Mouse (Mus musculus): ENCODE data around the gene Gng2. TPM values are rescaled to one million over a fixed set of nuclear protein-coding genes. Genes with fewer than 3 reads are reported as not detected.

Gene Gng2
- polyA plus RNA-seq (2016; fragmentation: Nextera tagmentation; extraction: Ambion mirVana) = 10.7 and 11.8 TPM in 2 replicates

DNA sequence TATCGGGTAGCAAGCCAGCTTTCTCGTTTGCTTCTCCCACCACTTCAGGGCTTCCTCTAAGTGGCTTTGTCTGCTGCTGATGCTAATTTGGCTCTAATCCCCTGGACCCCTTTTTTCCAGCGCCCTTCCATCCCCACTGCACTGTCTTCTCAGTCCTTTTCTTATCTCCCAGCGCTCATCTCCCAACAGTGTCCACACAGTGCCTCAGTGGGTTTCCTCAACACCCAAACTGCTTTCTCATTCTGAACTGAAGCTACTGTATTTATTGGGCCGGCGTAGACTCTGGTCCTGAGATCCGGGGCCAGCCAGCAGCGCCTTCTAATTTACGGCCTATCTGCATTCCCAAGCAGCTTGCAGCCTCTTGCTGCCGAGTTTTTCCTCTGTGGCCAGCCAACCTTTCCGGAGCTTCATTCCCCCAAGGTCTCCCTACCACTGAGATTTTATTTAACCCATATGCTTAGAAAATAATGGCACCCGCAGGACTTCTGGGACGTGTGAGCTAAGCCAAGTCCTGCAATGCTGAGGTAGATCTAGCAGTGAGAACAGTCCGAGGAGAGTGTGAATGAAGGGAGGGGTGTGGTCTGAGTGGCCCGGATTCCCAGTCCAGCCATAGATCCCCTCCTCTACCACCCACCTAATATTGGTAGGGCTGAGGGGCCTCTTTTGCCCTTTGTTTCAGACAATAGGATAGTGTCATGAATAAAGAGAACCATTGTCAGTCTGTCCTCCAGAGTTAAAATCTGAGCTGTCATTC, at the start of gene Gng2:
Gng2 (minus strand) TSS at position 357 of the 754 bp plus-strand sequence.
- Histone ChIP-seq H3K4me2 (peak within 1 kb of the TSS; percentile 62), H3K9ac (no peak within 1 kb of the TSS), H3K4me3 (peak within 1 kb of the TSS; percentile 51), H3K9me3 (replicated peaks) (no peaks in the 10 kb centered on the region), H3K27me3 (replicated peaks) (peaks cover 17% of the 10 kb centered on the region), H3K36me3 (no peaks in the 10 kb centered on the region), H3K27ac (peak within 1 kb of the TSS; percentile 58), H3K4me1 (peaks cover 27% of the 10 kb centered on the region)
- WGBS (ENCODE audit: insufficient replicate concordance) = 12% methylated on average over 15 of the region's 15 CpGs
- peak; percentile 47 for ATAC-seq

DNA sequence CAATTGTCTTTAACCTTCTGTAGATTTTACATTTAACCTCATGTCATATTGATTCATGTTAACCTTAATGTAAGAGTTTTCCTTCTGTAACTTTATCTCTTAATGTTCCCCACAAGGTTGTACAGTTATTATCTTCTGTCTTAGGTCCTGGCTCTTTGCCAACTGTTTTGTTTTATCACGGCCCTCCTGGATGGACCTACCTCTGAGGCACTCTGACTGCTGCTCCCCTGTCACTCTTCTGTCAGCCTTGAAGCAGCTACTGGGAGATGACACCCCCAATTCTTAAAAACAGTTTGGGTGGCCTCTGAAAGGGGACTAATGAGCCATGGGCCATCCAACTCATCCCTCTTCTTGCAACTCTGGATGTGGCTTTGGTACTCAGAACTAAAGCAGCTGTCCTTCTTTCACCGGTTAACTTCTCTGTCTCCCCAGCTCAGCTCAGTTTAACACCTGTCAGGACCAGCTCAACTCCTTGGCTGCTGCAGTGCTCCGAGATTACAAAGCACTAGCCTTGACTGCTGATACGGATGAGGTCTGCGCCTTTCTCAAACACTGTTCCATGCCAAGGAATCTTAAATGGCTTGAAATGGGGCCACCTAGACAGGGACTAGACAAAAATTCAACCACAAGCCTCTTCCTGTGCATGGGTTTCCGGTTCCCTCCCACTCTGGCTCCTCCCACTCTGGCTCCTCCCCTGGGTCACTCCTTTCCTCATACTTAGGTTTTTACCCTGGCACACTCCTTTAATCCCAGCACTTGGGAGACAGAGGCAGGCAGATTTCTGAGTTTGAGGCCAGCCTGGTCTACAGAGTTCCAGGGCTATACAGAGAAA, 47.7 kb upstream of the Gng2 start:
- Histone ChIP-seq H3K36me3 (no peaks in the 10 kb centered on the region), H3K27me3 (replicated peaks) (no peaks in the 10 kb centered on the region), H3K9ac (0 out of 2 replicates have a peak overlapping the region, but pooled peaks have one; percentile 10), H3K4me3 (peak overlapping the region; percentile 19; the same call in 1 of the 2 replicates), H3K4me1 (peaks cover 11% of the 10 kb centered on the region), H3K4me2 (peak overlapping the region; percentile 61), H3K9me3 (replicated peaks) (no peaks in the 10 kb centered on the region), H3K27ac (no peak overlapping the region; the same call in 1 of the 2 replicates)
- ATAC-seq = peak; percentile 65; the same call in 1 of the 2 replicates
- 24% methylated on average over 6 of the region's 6 CpGs for WGBS (ENCODE audit: insufficient replicate concordance)

DNA sequence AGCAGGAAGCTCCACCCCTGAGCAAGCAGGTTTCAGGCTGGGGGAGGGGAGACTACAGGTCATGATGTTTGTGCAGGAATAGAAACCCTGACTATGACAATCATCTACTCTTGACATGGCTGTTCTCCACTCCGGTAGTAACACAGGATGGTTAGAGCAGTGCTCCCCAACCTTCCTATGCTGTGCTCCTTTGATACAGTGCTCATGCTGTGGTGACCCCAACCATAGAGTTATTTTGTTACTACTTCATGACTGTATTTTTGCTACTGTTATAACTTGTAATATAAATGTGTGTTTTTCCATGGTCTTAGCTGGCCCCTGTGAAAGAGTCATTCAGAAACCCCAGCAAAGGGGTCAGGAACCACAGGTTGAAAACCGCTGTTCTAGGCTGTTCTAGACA, 46.5 kb upstream of the Gng2 start:
- no peak overlapping the region for H3K27ac ChIP-seq
- H3K9me3 ChIP-seq (replicated peaks) = no peaks in the 10 kb centered on the region
- H3K36me3 ChIP-seq = no peaks in the 10 kb centered on the region
- WGBS (ENCODE audit: insufficient replicate concordance) = 77% methylated on average over 2 of the region's 2 CpGs
- no peak overlapping the region for H3K4me3 ChIP-seq
- H3K4me2 ChIP-seq = no peak overlapping the region
- no peak for ATAC-seq
- no peak overlapping the region for H3K9ac ChIP-seq
- H3K27me3 ChIP-seq (replicated peaks) = no peaks in the 10 kb centered on the region
- peaks cover 11% of the 10 kb centered on the region for H3K4me1 ChIP-seq

DNA sequence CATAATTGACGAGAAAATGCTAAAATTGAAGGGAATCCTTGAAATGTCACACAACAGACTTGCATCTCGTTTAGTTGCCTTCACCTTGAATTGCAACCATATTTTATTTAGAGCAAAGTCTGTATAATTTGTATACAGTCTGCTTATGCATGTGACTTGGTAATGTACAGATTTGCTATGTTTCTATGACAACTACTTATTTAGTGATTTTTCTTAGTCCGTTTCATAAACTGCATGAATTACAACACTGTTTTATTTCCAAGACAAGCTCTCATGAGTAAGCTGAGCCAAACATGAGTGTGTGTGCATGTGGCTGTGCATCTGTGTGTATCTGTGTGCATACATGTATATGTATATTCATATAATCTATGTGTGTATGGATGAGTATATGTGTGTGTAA, 42.1 kb upstream of the Gng2 start:
- peaks cover 3% of the 10 kb centered on the region; the same call in 1 of the 2 replicates for H3K4me1 ChIP-seq
- 51% methylated on average over 3 of the region's 3 CpGs for WGBS (ENCODE audit: insufficient replicate concordance)
- ATAC-seq = no peak
- H3K9ac ChIP-seq = no peak overlapping the region
- H3K27me3 ChIP-seq (replicated peaks) = no peaks in the 10 kb centered on the region
- no peaks in the 10 kb centered on the region for H3K9me3 ChIP-seq (replicated peaks)
- no peak overlapping the region for H3K27ac ChIP-seq
- H3K36me3 ChIP-seq = no peaks in the 10 kb centered on the region
- no peak overlapping the region for H3K4me3 ChIP-seq
- H3K4me2 ChIP-seq = no peak overlapping the region

DNA sequence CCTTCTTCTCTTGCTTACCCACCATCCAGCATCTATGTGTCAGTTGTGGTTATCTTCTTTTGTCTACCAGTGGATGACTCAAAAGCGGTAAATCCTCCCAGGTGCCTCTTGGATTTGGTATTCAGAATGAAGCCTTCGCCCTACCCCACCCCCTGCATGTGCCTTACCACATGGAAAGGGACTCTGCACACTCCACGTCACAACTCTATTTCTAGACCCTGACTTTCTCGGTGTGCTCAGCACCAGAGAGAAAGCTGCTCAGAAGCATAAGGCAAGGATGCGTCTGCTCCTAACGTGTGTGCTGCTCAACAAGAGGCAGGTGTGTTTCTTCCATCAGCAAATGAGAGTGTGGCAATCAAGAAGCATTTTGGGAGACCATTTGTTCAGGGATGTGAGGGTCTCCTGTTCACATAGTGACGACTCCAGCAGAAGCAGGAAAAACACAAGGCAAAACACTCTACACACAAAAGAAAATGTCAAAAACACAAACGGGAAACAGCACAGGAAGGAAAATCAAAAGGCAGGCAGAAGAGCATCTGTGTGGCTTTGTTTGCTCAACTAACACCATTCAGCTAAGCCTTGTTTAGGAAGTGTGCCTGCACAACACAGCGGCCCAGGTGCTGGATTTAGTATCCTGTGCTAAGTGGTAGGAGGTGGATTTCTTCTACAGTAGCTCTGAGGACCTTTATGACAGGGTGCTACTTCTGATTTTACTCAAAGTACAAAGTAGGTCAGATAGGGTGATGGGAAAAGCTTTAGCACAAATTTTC, 35.3 kb upstream of the Gng2 start:
- H3K4me1 ChIP-seq = no peaks in the 10 kb centered on the region
- H3K9me3 ChIP-seq (replicated peaks) = no peaks in the 10 kb centered on the region
- no peak overlapping the region for H3K27ac ChIP-seq
- H3K36me3 ChIP-seq = no peaks in the 10 kb centered on the region
- no peak overlapping the region for H3K4me3 ChIP-seq
- no peak for ATAC-seq
- no peak overlapping the region for H3K9ac ChIP-seq
- 43% methylated on average over 9 of the region's 9 CpGs for WGBS (ENCODE audit: insufficient replicate concordance)
- no peak overlapping the region for H3K4me2 ChIP-seq
- no peaks in the 10 kb centered on the region for H3K27me3 ChIP-seq (replicated peaks)

DNA sequence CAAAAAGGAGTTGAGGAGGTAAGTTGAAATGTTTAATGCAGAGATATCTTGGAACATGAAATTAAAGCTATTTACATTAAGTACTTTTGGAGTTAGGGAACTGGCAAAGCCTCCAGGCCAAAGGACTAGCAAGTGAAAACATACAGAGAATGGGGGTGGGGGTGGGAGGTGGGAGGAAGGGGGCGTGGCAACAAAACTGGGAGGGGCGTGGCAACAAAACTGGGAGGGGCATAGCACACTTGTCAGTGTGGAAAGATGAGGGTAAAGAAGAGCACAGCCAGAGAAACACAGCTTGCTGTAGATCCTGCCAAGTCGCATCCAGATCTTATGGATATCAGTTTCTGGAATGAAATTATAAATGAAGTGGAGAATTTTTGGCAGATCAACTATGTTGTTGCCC, 30.0 kb upstream of the Gng2 start:
- H3K9ac ChIP-seq = no peak overlapping the region
- H3K36me3 ChIP-seq = no peaks in the 10 kb centered on the region
- no peaks in the 10 kb centered on the region for H3K27me3 ChIP-seq (replicated peaks)
- H3K4me3 ChIP-seq = no peak overlapping the region
- H3K4me1 ChIP-seq = no peaks in the 10 kb centered on the region
- 55% methylated on average over 3 of the region's 3 CpGs for WGBS (ENCODE audit: insufficient replicate concordance)
- H3K4me2 ChIP-seq = no peak overlapping the region
- no peak overlapping the region for H3K27ac ChIP-seq
- no peaks in the 10 kb centered on the region for H3K9me3 ChIP-seq (replicated peaks)
- ATAC-seq = no peak

DNA sequence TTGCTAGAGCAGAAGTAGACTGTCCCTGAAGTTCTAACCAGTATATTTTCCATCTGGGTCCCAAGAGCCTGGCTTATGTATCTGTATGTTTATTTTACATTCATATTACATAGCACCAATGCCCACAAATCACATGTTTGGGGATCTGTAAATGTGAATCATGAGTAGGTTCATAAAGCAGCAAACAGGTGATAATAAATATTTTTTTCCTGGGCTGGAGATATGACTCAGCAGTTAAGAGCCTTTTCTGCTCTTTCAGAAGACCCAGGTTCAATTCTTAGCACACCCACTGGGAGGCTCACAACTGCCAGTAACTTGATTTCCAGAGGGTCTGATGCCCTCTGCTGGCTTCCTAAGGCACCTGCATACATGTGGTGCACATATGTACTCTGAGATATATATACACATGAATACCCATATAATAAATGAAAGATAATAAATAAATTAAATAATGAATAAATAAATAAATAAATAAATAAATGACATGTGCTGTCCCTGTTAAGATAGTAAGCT, 27.4 kb upstream of the Gng2 start:
- Histone ChIP-seq H3K27me3 (replicated peaks) (no peaks in the 10 kb centered on the region), H3K27ac (no peak overlapping the region), H3K4me3 (no peak overlapping the region), H3K4me1 (no peaks in the 10 kb centered on the region), H3K9ac (no peak overlapping the region), H3K4me2 (no peak overlapping the region), H3K36me3 (no peaks in the 10 kb centered on the region), H3K9me3 (replicated peaks) (no peaks in the 10 kb centered on the region)
- no peak for ATAC-seq

DNA sequence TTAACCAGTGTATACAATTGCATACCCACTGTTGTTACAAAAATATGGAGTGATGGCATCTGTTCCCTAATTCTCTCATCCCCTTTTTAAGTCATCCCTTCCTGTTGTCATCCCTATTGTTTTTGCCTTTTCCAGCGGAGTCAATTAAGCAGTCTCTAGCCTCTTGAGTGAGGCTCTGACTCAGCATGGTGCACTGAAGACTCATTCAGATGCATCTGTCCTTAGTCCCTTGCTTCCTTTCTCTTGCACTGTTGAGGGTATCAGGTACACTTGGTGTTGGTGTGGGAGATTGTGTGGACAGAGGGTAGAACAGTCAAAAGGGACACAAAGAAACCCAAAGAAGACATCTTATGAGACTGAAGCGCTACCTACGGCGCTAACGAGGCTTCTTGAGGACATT, 19.4 kb upstream of the Gng2 start:
- Histone ChIP-seq H3K27ac (no peak overlapping the region), H3K4me3 (no peak overlapping the region), H3K9ac (no peak overlapping the region), H3K4me2 (no peak overlapping the region), H3K27me3 (replicated peaks) (no peaks in the 10 kb centered on the region), H3K9me3 (replicated peaks) (no peaks in the 10 kb centered on the region), H3K36me3 (no peaks in the 10 kb centered on the region), H3K4me1 (no peaks in the 10 kb centered on the region)
- ATAC-seq = no peak
- WGBS (ENCODE audit: insufficient replicate concordance) = 79% methylated on average over 5 of the region's 5 CpGs

DNA sequence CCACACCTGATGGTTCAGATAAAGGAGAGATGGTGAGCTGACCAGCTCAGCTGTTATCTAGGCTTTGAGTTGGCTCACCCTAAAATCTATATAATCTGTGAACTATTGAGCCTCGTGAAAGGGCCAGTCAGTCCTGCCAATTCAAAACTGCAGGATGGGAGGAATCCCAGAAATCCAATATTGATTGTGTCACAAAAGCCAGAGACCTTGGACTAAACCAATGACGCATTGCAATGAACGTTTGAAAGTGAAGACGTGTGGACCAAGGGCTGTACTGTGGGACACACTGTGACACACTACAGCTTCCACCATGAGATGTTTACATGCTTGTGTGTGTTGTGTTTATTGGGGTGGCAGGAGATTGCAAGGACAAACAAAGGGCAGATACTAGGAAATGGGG, 18.5 kb upstream of the Gng2 start:
- WGBS (ENCODE audit: insufficient replicate concordance) = 70% methylated on average over 4 of the region's 4 CpGs
- H3K27ac ChIP-seq = no peak overlapping the region
- ATAC-seq = no peak

DNA sequence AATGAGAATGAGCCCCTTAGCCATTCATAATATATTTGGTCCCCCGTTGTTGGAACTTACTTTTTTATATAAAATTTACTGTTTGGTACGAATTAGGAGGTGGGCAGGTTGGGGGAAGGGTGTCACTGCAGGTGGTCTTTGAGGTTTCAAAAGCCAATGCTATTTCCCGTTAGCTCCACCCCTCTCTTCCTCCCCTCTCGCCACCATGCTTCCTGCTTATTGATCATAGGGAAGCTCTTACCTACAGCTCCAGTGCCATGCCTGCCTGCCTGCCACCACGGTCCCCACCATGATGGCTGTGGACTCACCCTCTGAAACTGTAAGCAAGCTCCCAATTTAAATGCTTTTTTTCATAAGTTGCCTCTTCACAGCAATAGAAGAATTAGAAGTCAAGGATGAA, 16.6 kb upstream of the Gng2 start:
- no peak overlapping the region for H3K27ac ChIP-seq
- ATAC-seq = no peak
- WGBS (ENCODE audit: insufficient replicate concordance) = 26% methylated on average over 5 of the region's 5 CpGs
- H3K4me3 ChIP-seq = no peak overlapping the region
- no peaks in the 10 kb centered on the region for H3K4me1 ChIP-seq
- no peaks in the 10 kb centered on the region for H3K27me3 ChIP-seq (replicated peaks)
- H3K9me3 ChIP-seq (replicated peaks) = no peaks in the 10 kb centered on the region
- no peak overlapping the region for H3K4me2 ChIP-seq
- H3K9ac ChIP-seq = no peak overlapping the region
- H3K36me3 ChIP-seq = no peaks in the 10 kb centered on the region

More for the DNA sequence above, 18.5 kb upstream of the Gng2 start:
- no peak overlapping the region for H3K4me2 ChIP-seq
- no peaks in the 10 kb centered on the region for H3K27me3 ChIP-seq (replicated peaks)
- no peaks in the 10 kb centered on the region for H3K4me1 ChIP-seq
- H3K36me3 ChIP-seq = no peaks in the 10 kb centered on the region
- no peak overlapping the region for H3K4me3 ChIP-seq
- no peaks in the 10 kb centered on the region for H3K9me3 ChIP-seq (replicated peaks)
- H3K9ac ChIP-seq = no peak overlapping the region

DNA sequence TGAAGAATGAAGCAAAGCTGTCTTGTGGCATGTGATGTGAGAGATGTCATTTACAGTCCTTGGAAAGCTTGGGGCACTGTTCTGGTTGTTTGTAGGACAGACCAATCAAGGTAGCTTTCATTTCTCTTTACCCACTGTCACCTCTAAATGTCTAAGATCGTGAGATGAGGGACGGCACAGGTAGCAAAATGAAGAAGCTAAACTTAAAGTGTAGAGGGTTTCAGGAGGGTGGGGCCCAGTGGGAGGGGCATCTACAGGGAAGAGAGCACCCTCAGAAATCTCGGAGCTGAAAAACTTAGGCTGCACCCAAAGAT, 16.1 kb upstream of the Gng2 start:
- Histone ChIP-seq H3K4me3 (no peak overlapping the region), H3K9ac (no peak overlapping the region), H3K4me1 (no peaks in the 10 kb centered on the region), H3K36me3 (no peaks in the 10 kb centered on the region), H3K27me3 (replicated peaks) (0 out of 2 replicates have a peak, but pooled peaks cover 4% of the 10 kb centered on the region), H3K27ac (no peak overlapping the region), H3K4me2 (no peak overlapping the region), H3K9me3 (replicated peaks) (no peaks in the 10 kb centered on the region)
- WGBS (ENCODE audit: insufficient replicate concordance) = 33% methylated on average over 3 of the region's 3 CpGs
- no peak for ATAC-seq

Data from liver, embryonic 12.5 days (tissue).